Mouse (Mus musculus): ENCODE results near the gene Mecom. TPM values are rescaled to one million over a fixed set of nuclear protein-coding genes. Genes with fewer than 3 reads are reported as not detected.

Gene Mecom
- polyA plus RNA-seq, 1 experiment, result 4.3 TPM

- TF ChIP-seq POLR2A (IDR thresholded peaks at IDR 0.05; ENCODE audit: borderline replicate concordance, insufficient read depth, low read length) (no peak), CTCF (IDR thresholded peaks at IDR 0.05; ENCODE audit: borderline replicate concordance, insufficient read depth, low read depth, low read length) (no peak)
- no peaks in the 10 kb centered on the region for H3K27me3 ChIP-seq (ENCODE audit: control insufficient read depth, insufficient read depth, low read length)
- no peak overlapping the region for H3K4me3 ChIP-seq (replicated peaks; ENCODE audit: insufficient read depth, low read depth, low read length)
- WGBS, result 21% methylated on average over 7 of the region's 7 CpGs
- H3K27ac ChIP-seq (ENCODE audit: insufficient read depth, low read length), result no peak overlapping the region
- DNase-seq, result no peak
- H3K4me1 ChIP-seq (ENCODE audit: control insufficient read depth, insufficient read depth, low read length), result no peaks in the 10 kb centered on the region
Observed at GRCm38 (mm10) chr3:30349279-30349678, 198.5 kb downstream of the Mecom start.

- TF ChIP-seq CTCF (IDR thresholded peaks at IDR 0.05; ENCODE audit: borderline replicate concordance, insufficient read depth, low read depth, low read length), result no peak
- no peak for TF ChIP-seq POLR2A (IDR thresholded peaks at IDR 0.05; ENCODE audit: borderline replicate concordance, insufficient read depth, low read length)
Observed at GRCm38 (mm10) chr3:30344151-30344550, 203.7 kb downstream of the Mecom start.

DNA sequence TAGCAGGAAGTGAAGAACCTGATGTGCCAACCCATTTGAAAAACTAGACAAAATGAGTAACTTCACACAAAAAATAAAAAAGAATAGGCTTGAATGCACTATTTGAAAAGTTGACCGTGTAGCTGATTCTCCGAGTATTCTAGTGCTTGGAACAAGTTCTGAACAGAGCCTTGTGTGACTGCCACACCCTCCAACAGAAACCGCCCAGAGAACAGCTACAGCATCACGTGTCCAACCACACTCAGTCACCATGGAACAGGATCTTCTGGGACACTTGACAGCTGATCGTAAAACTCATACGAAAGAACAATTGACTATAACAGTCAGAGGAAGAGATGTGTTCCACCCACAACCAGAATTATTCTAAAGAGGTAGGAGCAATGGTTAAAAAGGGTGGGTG is 215.5 kb downstream of the Mecom start:
- TF ChIP-seq CTCF (IDR thresholded peaks at IDR 0.05; ENCODE audit: borderline replicate concordance, insufficient read depth, low read depth, low read length), result no peak
- H3K27ac ChIP-seq (ENCODE audit: insufficient read depth, low read length), result no peak overlapping the region
- no peaks in the 10 kb centered on the region for H3K27me3 ChIP-seq (ENCODE audit: control insufficient read depth, insufficient read depth, low read length)
- no peak overlapping the region for H3K4me3 ChIP-seq (replicated peaks; ENCODE audit: insufficient read depth, low read depth, low read length)
- H3K4me1 ChIP-seq (ENCODE audit: control insufficient read depth, insufficient read depth, low read length), result no peaks in the 10 kb centered on the region
- DNase-seq, result no peak
- 85% methylated on average over 6 of the region's 6 CpGs for WGBS

More at GRCm38 (mm10) chr3:30344151-30344550, 203.7 kb downstream of the Mecom start:
- 92% methylated on average over 4 of the region's 4 CpGs for WGBS
- Histone ChIP-seq H3K27ac (ENCODE audit: insufficient read depth, low read length) (no peak overlapping the region), H3K4me3 (replicated peaks; ENCODE audit: insufficient read depth, low read depth, low read length) (no peak overlapping the region), H3K4me1 (ENCODE audit: control insufficient read depth, insufficient read depth, low read length) (no peaks in the 10 kb centered on the region), H3K27me3 (ENCODE audit: control insufficient read depth, insufficient read depth, low read length) (no peaks in the 10 kb centered on the region)
- DNase-seq, result no peak

GRCm38 (mm10) chr3:30330476-30330875 is 217.3 kb downstream of the Mecom start:
- TF ChIP-seq POLR2A (IDR thresholded peaks at IDR 0.05; ENCODE audit: borderline replicate concordance, insufficient read depth, low read length) (no peak), CTCF (IDR thresholded peaks at IDR 0.05; ENCODE audit: borderline replicate concordance, insufficient read depth, low read depth, low read length) (no peak)
- Histone ChIP-seq H3K4me1 (ENCODE audit: control insufficient read depth, insufficient read depth, low read length) (no peaks in the 10 kb centered on the region), H3K27me3 (ENCODE audit: control insufficient read depth, insufficient read depth, low read length) (no peaks in the 10 kb centered on the region), H3K4me3 (replicated peaks; ENCODE audit: insufficient read depth, low read depth, low read length) (no peak overlapping the region), H3K27ac (ENCODE audit: insufficient read depth, low read length) (no peak overlapping the region)
- no peak for DNase-seq
- WGBS, result 95% methylated on average over 3 of the region's 3 CpGs

GRCm38 (mm10) chr3:30330021-30330420 is 217.8 kb downstream of the Mecom start:
- WGBS, result 77% methylated on average over 3 of the region's 3 CpGs
- TF ChIP-seq POLR2A (IDR thresholded peaks at IDR 0.05; ENCODE audit: borderline replicate concordance, insufficient read depth, low read length) (no peak), CTCF (IDR thresholded peaks at IDR 0.05; ENCODE audit: borderline replicate concordance, insufficient read depth, low read depth, low read length) (no peak)
- no peak for DNase-seq

DNA sequence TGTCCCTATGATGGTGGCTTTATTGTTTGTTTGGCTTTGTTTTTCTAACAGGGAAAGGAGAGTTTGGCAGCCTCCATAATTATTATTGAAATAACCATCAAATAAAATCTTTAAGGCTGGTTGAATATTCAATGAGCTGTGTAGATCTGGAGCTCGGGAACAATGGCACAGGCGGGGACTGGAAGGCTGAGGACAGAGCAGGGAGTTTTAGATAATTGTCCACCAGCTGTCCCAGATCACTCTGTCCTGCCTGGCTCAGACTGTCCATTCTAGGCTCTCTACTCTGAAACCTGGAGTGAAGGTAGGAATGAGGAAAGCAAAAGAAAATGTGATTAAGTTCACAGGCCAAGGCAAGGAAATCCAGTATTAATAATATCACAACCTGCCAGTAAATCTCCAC is 232.9 kb downstream of the Mecom start:
- TF ChIP-seq CTCF (IDR thresholded peaks at IDR 0.05; ENCODE audit: borderline replicate concordance, insufficient read depth, low read depth, low read length) (no peak), POLR2A (IDR thresholded peaks at IDR 0.05; ENCODE audit: borderline replicate concordance, insufficient read depth, low read length) (no peak)
- no peak for DNase-seq
- Histone ChIP-seq H3K27me3 (ENCODE audit: control insufficient read depth, insufficient read depth, low read length) (no peaks in the 10 kb centered on the region), H3K4me1 (ENCODE audit: control insufficient read depth, insufficient read depth, low read length) (no peaks in the 10 kb centered on the region), H3K4me3 (replicated peaks; ENCODE audit: insufficient read depth, low read depth, low read length) (no peak overlapping the region), H3K27ac (ENCODE audit: insufficient read depth, low read length) (no peak overlapping the region)
- 23% methylated on average over 2 of the region's 2 CpGs for whole genome bisulfite sequencing

More at GRCm38 (mm10) chr3:30330021-30330420, 217.8 kb downstream of the Mecom start:
- H3K27me3 ChIP-seq (ENCODE audit: control insufficient read depth, insufficient read depth, low read length), result no peaks in the 10 kb centered on the region
- H3K4me3 ChIP-seq (replicated peaks; ENCODE audit: insufficient read depth, low read depth, low read length), result no peak overlapping the region
- H3K27ac ChIP-seq (ENCODE audit: insufficient read depth, low read length), result no peak overlapping the region
- H3K4me1 ChIP-seq (ENCODE audit: control insufficient read depth, insufficient read depth, low read length), result no peaks in the 10 kb centered on the region

- TF ChIP-seq POLR2A (IDR thresholded peaks at IDR 0.05; ENCODE audit: borderline replicate concordance, insufficient read depth, low read length), result no peak
- TF ChIP-seq CTCF (IDR thresholded peaks at IDR 0.05; ENCODE audit: borderline replicate concordance, insufficient read depth, low read depth, low read length), result no peak
- DNase-seq, result no peak
- Histone ChIP-seq H3K27me3 (ENCODE audit: control insufficient read depth, insufficient read depth, low read length) (no peaks in the 10 kb centered on the region; the same call in 1 of the 2 replicates), H3K4me3 (replicated peaks; ENCODE audit: insufficient read depth, low read depth, low read length) (no peak overlapping the region), H3K4me1 (ENCODE audit: control insufficient read depth, insufficient read depth, low read length) (no peaks in the 10 kb centered on the region), H3K27ac (ENCODE audit: insufficient read depth, low read length) (no peak overlapping the region)
- 55% methylated on average over 4 of the region's 4 CpGs for WGBS
Observed at GRCm38 (mm10) chr3:30308081-30308480, 239.7 kb downstream of the Mecom start.

DNA sequence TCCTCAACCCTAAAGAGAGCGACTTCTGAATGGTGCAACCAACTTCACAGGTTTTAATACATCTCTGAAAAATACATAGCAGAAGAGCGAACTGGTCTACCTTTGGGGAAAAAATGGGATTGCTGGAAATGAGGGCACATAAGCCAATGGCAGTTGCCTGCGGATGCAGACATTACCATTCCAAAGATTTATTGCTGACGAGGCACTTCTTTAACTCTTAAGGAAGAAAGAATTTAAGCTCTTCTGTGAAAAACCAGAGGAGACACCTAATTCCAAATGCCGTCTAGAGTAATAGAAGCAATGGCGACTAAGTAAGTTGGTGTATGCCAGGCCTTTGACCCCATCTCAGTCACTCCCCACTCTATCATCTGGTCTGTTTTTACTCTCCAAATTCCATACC is 240.2 kb downstream of the Mecom start:
- Histone ChIP-seq H3K4me3 (replicated peaks; ENCODE audit: insufficient read depth, low read depth, low read length) (no peak overlapping the region), H3K27ac (ENCODE audit: insufficient read depth, low read length) (no peak overlapping the region), H3K4me1 (ENCODE audit: control insufficient read depth, insufficient read depth, low read length) (no peaks in the 10 kb centered on the region), H3K27me3 (ENCODE audit: control insufficient read depth, insufficient read depth, low read length) (no peaks in the 10 kb centered on the region; the same call in 1 of the 2 replicates)
- DNase-seq, result no peak
- 92% methylated on average over 6 of the region's 6 CpGs for WGBS
- TF ChIP-seq CTCF (IDR thresholded peaks at IDR 0.05; ENCODE audit: borderline replicate concordance, insufficient read depth, low read depth, low read length), result no peak
- no peak for TF ChIP-seq POLR2A (IDR thresholded peaks at IDR 0.05; ENCODE audit: borderline replicate concordance, insufficient read depth, low read length)
